Mouse (Mus musculus) G1E (cell line): Measurements from ENCODE around the gene Nphp1. TPM values are rescaled to one million over a fixed set of nuclear protein-coding genes. Genes with fewer than 3 reads are reported as not detected.

ENCODE experiments used
- ATAC-seq: 2 replicates; pipeline ENCODE4 v1.8.0; 2016; ENCODE audit warnings: mild to moderate bottlenecking; ENCODE audit not compliant: insufficient number of reproducible peaks, poor library complexity, low FRiP score, severe bottlenecking; ENCODE audit errors: extremely low read depth
- DNase-seq: peaks from one replicate; pipeline ENCODE4 v3.0.0; 2012; ENCODE audit warnings: low spot score
- H3K27me3 ChIP-seq: 2 replicates; pipeline ENCODE4 v1.6.1; 2012; ENCODE audit warnings: mild to moderate bottlenecking, low read length, inconsistent platforms; ENCODE audit not compliant: insufficient read depth
- H3K36me3 ChIP-seq: replicated peaks from 2 replicates; pipeline ENCODE3; 2012; ENCODE audit warnings: mild to moderate bottlenecking, inconsistent platforms
- H3K4me1 ChIP-seq: 2 replicates; pipeline ENCODE4 v1.6.1; 2012; ENCODE audit warnings: low read depth, low read length, inconsistent platforms, mixed read lengths; ENCODE audit not compliant: insufficient read depth
- H3K4me3 ChIP-seq: 2 replicates; pipeline ENCODE4 v1.5.1; 2012; ENCODE audit warnings: low read depth, mild to moderate bottlenecking, inconsistent platforms, low read length, moderate library complexity, mixed read lengths
- H3K9me3 ChIP-seq: replicated peaks from 2 replicates; pipeline ENCODE4 v1.6.1; 2012; ENCODE audit warnings: inconsistent platforms
- CTCF ChIP-seq: IDR thresholded peaks from 2 replicates; pipeline ENCODE4 v1.5.1; 2012; ENCODE audit warnings: low read depth, low read length, inconsistent platforms, mixed read lengths
- GATA1 ChIP-seq: IDR thresholded peaks from 2 replicates; pipeline ENCODE4 v1.6.1; 2012; ENCODE audit warnings: borderline replicate concordance, low read length, inconsistent platforms, mixed read lengths
- GATA2 ChIP-seq: IDR thresholded peaks from 2 replicates; pipeline ENCODE4 v1.6.1; 2012; ENCODE audit warnings: low read depth, low read length, inconsistent platforms, borderline replicate concordance
- POLR2AphosphoS5 ChIP-seq: IDR thresholded peaks from 2 replicates; pipeline ENCODE4 v1.6.1; 2012; ENCODE audit warnings: low read depth, low read length, inconsistent platforms; ENCODE audit not compliant: insufficient replicate concordance
- TAL1 ChIP-seq: conservative IDR thresholded peaks from 2 replicates; pipeline ENCODE4 v1.6.1; 2012; ENCODE audit warnings: low read depth, low read length, inconsistent platforms, mixed read lengths
- polyA plus RNA-seq: library from polyadenylated mRNA; stranded (reverse); fragments of >175 nt; gene quantifications from 2 replicates; pipeline ENCODE4 v1.2.3, GENCODE M21; 2012
- total RNA-seq, 2 experiments: library from RNA; stranded (forward) in 1 of 2; stranded (reverse) in 1 of 2; fragments of 200-1000 nt in 1 of 2; fragments of >200 nt in 1 of 2; fragmentation: Nextera tagmentation in 1 of 2; gene quantifications; 2 replicates each; pipeline ENCODE4 v1.2.3; 2014 to 2017

Gene Nphp1
- total and polyA plus RNA-seq, 3 experiments, result 5.5 to 11.0 (median 9.3) TPM

DNA sequence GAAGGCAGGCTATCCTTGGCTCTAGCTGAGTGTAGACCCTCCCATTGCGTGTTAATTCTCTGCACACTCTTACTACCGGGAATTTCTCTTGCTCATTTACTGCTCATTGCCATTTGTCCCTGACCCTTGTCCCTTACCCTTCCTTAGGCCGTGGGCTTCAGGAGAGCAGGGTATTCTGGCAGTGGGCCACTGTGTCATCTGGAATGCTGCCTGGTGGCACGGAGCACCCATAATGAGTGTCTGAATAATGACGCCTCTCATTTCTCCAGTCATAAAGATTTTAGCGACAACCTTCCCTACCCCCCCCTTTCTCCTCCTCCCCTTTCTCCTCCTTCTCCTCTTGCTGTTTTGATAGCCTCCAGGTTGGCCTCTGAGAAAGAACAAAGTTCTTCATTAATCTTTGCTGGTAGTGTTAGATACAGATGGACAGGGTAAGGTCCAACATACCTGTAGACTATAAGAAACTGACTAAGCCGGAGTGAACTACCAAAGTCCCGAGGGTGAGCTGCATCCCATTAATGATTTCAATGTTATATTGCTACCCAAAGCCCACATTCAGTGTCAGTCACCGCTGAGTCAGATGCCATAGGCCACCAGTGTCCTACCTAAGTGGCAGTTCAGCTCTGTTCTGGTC lies 53.1 kb downstream of the Nphp1 start:
- ATAC-seq (no peak), DNase-seq (no peak)
- TF ChIP-seq TAL1 (no peak), CTCF (no peak), POLR2AphosphoS5 (no peak), GATA2 (no peak), GATA1 (no peak)
- no peaks in the 10 kb centered on the region for H3K9me3 ChIP-seq
- H3K27me3 ChIP-seq, result peaks cover 4% of the 10 kb centered on the region
- H3K4me3 ChIP-seq, result no peak overlapping the region
- no peaks in the 10 kb centered on the region for H3K36me3 ChIP-seq
- H3K4me1 ChIP-seq, result no peaks in the 10 kb centered on the region

DNA sequence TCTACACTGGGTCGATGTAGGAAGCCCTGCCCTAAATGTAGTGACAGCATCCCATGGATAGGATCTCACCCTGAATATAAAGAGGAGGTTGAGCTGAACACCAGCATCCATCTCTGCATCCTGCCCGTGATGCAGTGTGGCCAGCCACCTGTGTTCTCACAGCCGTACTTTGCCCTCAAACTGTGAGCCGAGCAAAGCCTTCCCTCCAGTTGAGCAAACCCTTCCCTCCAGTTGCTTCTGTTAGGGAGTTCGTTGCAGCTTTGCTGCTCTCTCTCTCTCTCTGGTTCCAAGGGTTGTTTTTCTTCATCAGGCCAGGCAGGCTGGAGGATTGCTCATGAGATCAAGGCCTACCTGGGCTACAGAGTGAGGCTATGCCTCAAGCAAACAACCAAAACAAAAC lies 53.8 kb downstream of the Nphp1 start:
- Histone ChIP-seq H3K27me3 (peaks cover 11% of the 10 kb centered on the region), H3K4me3 (no peak overlapping the region), H3K9me3 (no peaks in the 10 kb centered on the region), H3K4me1 (no peaks in the 10 kb centered on the region), H3K36me3 (no peaks in the 10 kb centered on the region)
- ATAC-seq (no peak), DNase-seq (no peak)
- no peak for TF ChIP-seq GATA1
- TF ChIP-seq TAL1, result no peak
- TF ChIP-seq POLR2AphosphoS5, result no peak
- no peak for TF ChIP-seq CTCF
- no peak for TF ChIP-seq GATA2

DNA sequence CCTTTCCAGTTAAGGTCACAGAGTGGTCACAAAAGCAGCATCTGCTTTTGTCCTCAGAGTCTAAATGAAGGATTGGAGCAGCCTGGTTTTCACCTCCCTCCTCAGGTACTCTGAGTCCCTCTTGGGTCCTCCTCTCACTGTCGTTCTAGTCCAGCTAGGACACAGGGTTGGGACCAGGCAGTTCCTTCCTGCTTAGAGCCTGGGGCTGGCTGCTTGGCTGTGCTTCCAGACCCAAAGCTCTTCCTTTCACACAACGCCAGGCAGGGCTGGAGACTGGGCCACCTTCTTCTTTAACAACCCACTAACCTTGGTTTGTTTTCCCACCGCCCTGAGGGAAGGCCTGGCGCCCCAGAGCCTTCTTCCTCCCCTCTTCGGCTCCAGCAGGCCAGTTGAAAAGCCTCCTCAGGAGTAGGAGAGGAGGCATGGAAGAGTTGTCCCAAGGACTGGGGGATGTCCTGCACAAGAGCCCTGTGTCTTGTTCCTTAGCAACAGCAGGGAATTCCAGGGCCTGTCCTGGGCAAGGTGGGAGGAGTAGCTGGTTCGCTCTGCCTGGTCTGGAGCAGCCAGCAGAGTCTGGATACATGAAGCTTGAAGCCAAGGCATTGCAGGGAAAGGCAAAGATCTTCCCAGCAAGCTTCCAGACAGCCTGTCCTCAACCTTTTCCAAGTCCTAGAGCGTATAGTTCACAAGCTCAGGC lies 58.2 kb downstream of the Nphp1 start:
- ATAC-seq, result no peak
- Histone ChIP-seq H3K9me3 (no peaks in the 10 kb centered on the region), H3K4me1 (no peaks in the 10 kb centered on the region), H3K36me3 (no peaks in the 10 kb centered on the region), H3K4me3 (no peak overlapping the region), H3K27me3 (peaks cover 23% of the 10 kb centered on the region)
- no peak for DNase-seq
- TF ChIP-seq GATA2, result no peak
- TF ChIP-seq POLR2AphosphoS5, result no peak
- TF ChIP-seq GATA1, result no peak
- no peak for TF ChIP-seq CTCF
- TF ChIP-seq TAL1, result no peak

GRCm38 (mm10) chr2:127729671-127730070 lies 59.0 kb downstream of the Nphp1 start, which contains the start of gene Mall:
Gene Mall (minus strand): TSS chr2:127729932.
- H3K4me1 ChIP-seq, result no peaks in the 10 kb centered on the region
- H3K36me3 ChIP-seq, result no peaks in the 10 kb centered on the region
- DNase-seq, result no peak
- no peak for ATAC-seq
- H3K4me3 ChIP-seq, result no peak within 1 kb of the TSS
- H3K9me3 ChIP-seq, result no peaks in the 10 kb centered on the region
- peaks cover 20% of the 10 kb centered on the region for H3K27me3 ChIP-seq
- no peak for TF ChIP-seq GATA1
- no peak for TF ChIP-seq POLR2AphosphoS5
- TF ChIP-seq CTCF, result no peak
- no peak for TF ChIP-seq TAL1
- no peak for TF ChIP-seq GATA2

GRCm38 (mm10) chr2:127728661-127729450 lies 59.8 kb downstream of the Nphp1 start:
- Histone ChIP-seq H3K4me3 (no peak overlapping the region), H3K27me3 (peaks cover 23% of the 10 kb centered on the region), H3K9me3 (no peaks in the 10 kb centered on the region), H3K4me1 (no peaks in the 10 kb centered on the region), H3K36me3 (no peaks in the 10 kb centered on the region)
- DNase-seq, result no peak
- ATAC-seq, result no peak
- no peak for TF ChIP-seq GATA1
- no peak for TF ChIP-seq POLR2AphosphoS5
- no peak for TF ChIP-seq GATA2
- no peak for TF ChIP-seq CTCF
- TF ChIP-seq TAL1, result no peak

DNA sequence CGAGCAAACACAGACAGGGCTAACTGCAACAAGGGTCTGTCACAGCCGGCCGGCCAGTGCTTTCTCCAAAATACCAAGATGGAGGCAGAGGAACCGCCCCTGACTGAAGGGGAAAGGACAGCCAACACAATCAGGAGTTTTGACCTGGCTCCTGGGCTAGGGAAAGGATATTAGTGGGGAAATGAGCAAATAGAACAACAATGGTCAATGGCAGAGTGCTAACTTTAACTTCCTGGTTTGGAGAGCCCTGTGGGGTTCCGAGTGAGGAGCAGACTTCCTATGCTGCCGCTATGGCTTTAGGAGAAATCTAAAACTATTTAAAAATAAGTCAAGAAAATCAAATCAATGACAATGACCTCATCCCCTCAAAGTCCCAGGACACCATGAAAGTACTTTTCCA lies 60.6 kb downstream of the Nphp1 start:
- Histone ChIP-seq H3K4me1 (no peaks in the 10 kb centered on the region), H3K27me3 (peaks cover 26% of the 10 kb centered on the region), H3K36me3 (no peaks in the 10 kb centered on the region), H3K4me3 (no peak overlapping the region), H3K9me3 (no peaks in the 10 kb centered on the region)
- TF ChIP-seq GATA2, result no peak
- no peak for TF ChIP-seq POLR2AphosphoS5
- TF ChIP-seq GATA1, result no peak
- TF ChIP-seq CTCF, result no peak
- TF ChIP-seq TAL1, result no peak
- no peak for ATAC-seq
- DNase-seq, result no peak
